Mouse (Mus musculus) E14TG2a.4 (cell line): ENCODE measurements at regions not wholly inside any gene's neighbourhood (a gene's known extent, or its start where the extent isn't known, plus 50 kb on each side); places are given as distances from the start of the nearest gene placed in this dataset.

ENCODE experiments used
- CTCF ChIP-seq: conservative IDR thresholded peaks from 2 replicates; pipeline ENCODE4 v1.5.1; 2014; ENCODE audit warnings: low read length
- NANOG ChIP-seq: IDR thresholded peaks from 2 replicates; pipeline ENCODE4 v1.6.1; 2014; ENCODE audit warnings: borderline replicate concordance, low read length, mixed read lengths
- POU5F1 ChIP-seq: IDR thresholded peaks from 2 replicates; pipeline ENCODE4 v1.6.1; 2014; ENCODE audit warnings: low read length, borderline replicate concordance

DNA sequence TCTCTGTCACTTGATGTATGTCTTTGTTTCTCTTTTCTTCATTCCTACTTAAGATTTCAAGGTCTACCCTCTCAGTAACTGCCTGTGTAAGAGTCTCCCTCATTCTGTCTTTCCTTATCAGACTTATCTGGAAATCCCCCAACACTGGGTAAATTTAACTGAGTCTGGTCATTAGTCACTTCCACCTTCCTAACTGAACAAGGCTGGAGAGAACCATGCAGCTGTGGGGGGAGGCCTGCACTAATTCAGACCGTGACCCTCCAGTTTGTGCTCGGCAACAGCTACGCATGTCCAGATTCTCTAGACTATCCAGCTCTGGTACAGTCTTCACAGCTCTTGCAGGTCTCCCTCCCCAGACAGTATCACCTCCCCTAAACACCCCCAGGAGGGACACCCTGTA, 103.3 kb downstream of the Prox1 start:
- TF ChIP-seq CTCF (no peak), NANOG (no peak), POU5F1 (no peak)
